Mouse (Mus musculus) liver, adult 2 months (tissue): ENCODE results near the gene Tlr9. TPM values are rescaled to one million over a fixed set of nuclear protein-coding genes. Genes with fewer than 3 reads are reported as not detected.

ENCODE experiments used
- DNase-seq: peaks from one replicate; pipeline ENCODE4 v3.0.0-alpha.2; 2011; ENCODE audit warnings: low read depth, low spot score; ENCODE audit errors: extremely low read depth
- H3K27ac ChIP-seq: fragments of 200-500 bp; replicated peaks from 2 replicates; pipeline ENCODE4 v1.5.1; 2012; ENCODE audit warnings: low read depth, mild to moderate bottlenecking, control low read depth, inconsistent platforms, low read length; ENCODE audit not compliant: insufficient read depth
- H3K27me3 ChIP-seq: fragments of 200-500 bp; 2 replicates; pipeline ENCODE4 v1.6.1; 2012; ENCODE audit warnings: mild to moderate bottlenecking, moderate library complexity, low read length, inconsistent platforms; ENCODE audit not compliant: control insufficient read depth, insufficient read depth
- H3K36me3 ChIP-seq: fragments of 200-500 bp; 2 replicates; pipeline ENCODE4 v1.6.1; 2012; ENCODE audit warnings: low read length, inconsistent platforms; ENCODE audit not compliant: control insufficient read depth, insufficient read depth
- H3K4me1 ChIP-seq: fragments of 200-500 bp; 2 replicates; pipeline ENCODE4 v1.6.1; 2011; ENCODE audit warnings: low read length; ENCODE audit not compliant: control insufficient read depth, insufficient read depth
- H3K4me3 ChIP-seq: fragments of 200-500 bp; 2 replicates; pipeline ENCODE4 v1.5.1; 2011; ENCODE audit warnings: low read depth, mild to moderate bottlenecking, control low read depth, low read length, moderate library complexity; ENCODE audit not compliant: insufficient read depth
- H3K79me2 ChIP-seq: fragments of 200-500 bp; 2 replicates; pipeline ENCODE4 v1.6.1; 2012; ENCODE audit warnings: inconsistent platforms, mild to moderate bottlenecking, low read length, moderate library complexity; ENCODE audit not compliant: control insufficient read depth, insufficient read depth
- H3K9ac ChIP-seq: fragments of 200-500 bp; 2 replicates; pipeline ENCODE4 v1.6.1; 2012; ENCODE audit warnings: low read depth, mild to moderate bottlenecking, control low read depth, inconsistent platforms, low read length
- CTCF ChIP-seq: fragments of 200-500 bp; IDR thresholded peaks from 2 replicates; pipeline ENCODE4 v1.5.1; 2011; ENCODE audit warnings: low read depth, low read length, control low read depth
- POLR2A ChIP-seq: fragments of 200-500 bp; IDR thresholded peaks from 2 replicates; pipeline ENCODE4 v1.6.1; 2011; ENCODE audit warnings: low read length, control low read depth; ENCODE audit not compliant: insufficient read depth; ENCODE audit errors: extremely low read depth
- WGBS: fragments of 180-500 bp; shearing (Covaris S2); methylation state at CpG from one replicate; pipeline ENCODE4 v1.1.7; 2018; 5-methylcytosine and 5-hydroxymethylcytosine counted together
- polyA plus RNA-seq: library from polyadenylated mRNA; depleted of rRNA; stranded (reverse); fragments of >200 nt; gene quantifications from 2 replicates; pipeline ENCODE4 v1.2.3, GENCODE M21; 2012
- total RNA-seq: library from RNA; depleted of rRNA; stranded (reverse); fragments of >200 nt; gene quantifications from 2 replicates; pipeline ENCODE4 v1.2.3, GENCODE M21; 2014

Gene Tlr9
- total and polyA plus RNA-seq, 2 experiments: 0.18 to 0.61 TPM

DNA sequence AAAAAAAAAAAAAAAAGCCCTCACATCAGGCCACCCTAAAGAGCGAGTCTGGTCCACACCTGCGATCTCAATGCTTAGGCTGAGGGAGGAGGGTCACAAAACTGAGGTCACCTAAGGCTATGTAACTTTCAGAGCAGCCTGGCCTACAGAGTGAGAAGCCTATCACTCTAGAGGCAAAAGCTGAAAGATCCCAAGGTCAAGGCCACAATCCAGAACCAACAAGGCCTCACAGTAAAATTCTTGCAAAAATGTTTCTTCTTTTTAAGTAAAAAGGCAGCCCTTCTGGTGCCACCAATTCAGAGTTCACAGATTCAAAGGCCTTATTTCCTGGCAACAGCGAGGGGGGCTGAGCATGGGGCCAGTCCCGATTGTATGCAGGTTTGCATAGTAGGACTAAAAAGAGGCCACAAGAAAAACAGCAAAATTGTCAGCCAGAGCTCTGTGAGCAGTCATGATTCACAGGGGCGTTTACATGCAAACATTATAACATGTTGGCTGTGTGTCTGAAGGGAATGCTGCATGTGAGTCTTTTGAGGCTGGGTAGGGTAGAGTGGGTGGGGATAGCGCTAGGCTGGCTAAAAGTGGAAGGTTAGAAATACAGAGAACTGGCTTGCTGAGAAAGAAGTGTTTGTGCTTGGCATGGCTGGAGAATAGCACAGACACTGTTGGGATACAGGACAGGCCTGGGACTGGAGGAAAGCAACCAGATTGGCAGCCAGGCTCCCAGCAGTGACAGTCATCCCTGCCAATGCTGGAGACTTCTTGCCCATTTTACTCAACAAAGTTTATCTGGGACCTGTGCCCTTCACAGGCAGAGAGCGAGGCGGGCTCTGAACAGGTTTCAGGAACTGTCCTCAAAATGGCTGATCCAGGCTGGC, 28.2 kb upstream of the Tlr9 start:
- 52% methylated on average over 8 of the region's 8 CpGs for WGBS
- Histone ChIP-seq H3K79me2 (no peaks in the 10 kb centered on the region), H3K9ac (no peak overlapping the region), H3K4me1 (peaks cover 19% of the 10 kb centered on the region), H3K4me3 (no peak overlapping the region), H3K27me3 (no peaks in the 10 kb centered on the region), H3K27ac (peak overlapping the region; percentile 30; the same call in 1 of the 2 replicates), H3K36me3 (peaks cover 23% of the 10 kb centered on the region)
- peak; percentile 86 for DNase-seq
- TF ChIP-seq POLR2A: no peak
- no peak for TF ChIP-seq CTCF

DNA sequence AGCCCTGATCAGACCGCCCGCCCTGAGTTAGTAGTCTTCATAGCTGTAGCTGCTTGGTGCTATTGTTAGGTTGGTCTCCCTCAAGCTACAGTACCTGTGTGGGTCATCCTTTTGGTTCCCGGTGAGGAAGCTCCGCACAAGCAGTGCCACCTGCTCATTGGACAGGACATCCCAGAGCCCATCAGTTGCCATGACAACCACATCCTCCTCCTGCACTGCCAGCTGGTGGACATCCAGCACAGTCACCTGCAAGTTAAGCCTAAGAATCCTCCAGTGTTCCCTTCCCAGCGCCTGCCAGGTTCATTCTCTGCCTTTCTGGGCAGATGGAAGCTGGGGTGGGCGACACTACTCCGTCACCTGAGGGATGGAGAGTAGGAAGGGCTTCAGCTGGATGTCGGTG, 26.7 kb upstream of the Tlr9 start:
- peaks cover 9% of the 10 kb centered on the region for H3K36me3 ChIP-seq
- 96% methylated on average over 8 of the region's 8 CpGs for WGBS
- no peak overlapping the region for H3K9ac ChIP-seq
- H3K4me3 ChIP-seq: no peak overlapping the region
- no peaks in the 10 kb centered on the region for H3K27me3 ChIP-seq
- H3K27ac ChIP-seq: no peak overlapping the region
- TF ChIP-seq POLR2A (no peak), CTCF (no peak)
- peaks cover 19% of the 10 kb centered on the region for H3K4me1 ChIP-seq
- no peaks in the 10 kb centered on the region for H3K79me2 ChIP-seq
- DNase-seq: no peak

DNA sequence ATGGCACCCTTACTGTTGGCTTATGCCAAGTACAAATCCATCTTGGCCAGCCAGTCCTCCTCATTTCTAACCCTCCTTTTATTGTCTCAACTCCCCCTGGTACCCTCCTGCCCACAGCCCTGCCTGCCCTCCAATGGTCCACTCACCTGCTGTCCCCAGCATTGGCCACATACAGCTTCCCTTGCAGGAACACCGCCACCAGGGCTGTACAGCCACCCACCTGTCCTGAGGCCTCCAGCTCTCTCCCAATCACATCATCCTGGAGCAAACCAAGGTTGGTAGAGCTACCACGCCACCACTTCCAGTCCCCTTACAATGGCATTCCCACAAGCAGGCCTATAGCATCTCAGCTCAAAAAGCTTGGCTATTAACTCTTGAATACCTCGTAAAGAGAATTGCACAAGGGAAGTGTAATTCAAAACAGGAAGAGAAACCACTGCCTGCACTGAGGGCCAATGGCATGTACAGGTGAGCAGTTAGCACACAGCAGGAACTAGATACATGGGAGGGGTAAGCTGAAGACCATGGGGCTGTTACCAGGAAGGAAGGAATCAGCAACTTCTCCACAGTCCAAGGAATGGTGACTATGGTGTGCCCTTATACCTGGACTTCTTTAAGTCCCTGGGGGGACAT, 25.2 kb upstream of the Tlr9 start:
- no peak overlapping the region for H3K27ac ChIP-seq
- 98% methylated on average over 3 of the region's 3 CpGs for WGBS

DNA sequence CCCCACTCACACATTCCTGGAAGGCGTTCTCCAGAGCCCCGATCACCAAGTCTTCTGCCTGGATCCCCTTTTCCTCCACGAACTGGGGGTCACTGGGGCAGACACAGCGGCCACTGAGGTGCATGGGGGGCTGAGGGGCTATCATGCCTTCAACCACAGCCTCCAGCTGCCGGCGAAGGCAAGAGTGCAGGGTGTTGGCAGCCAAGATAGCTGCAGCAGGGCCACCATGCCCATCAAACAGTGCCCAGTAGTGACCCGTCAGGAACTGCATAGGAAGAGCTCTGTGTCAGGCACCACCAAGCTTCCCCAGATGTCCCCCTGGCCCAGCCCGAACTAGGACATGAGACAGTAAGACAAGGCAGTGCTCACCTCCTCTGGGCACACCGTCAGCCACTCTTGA, 24.7 kb upstream of the Tlr9 start:
- H3K9ac ChIP-seq: no peak overlapping the region
- H3K27me3 ChIP-seq: no peaks in the 10 kb centered on the region
- no peak for DNase-seq
- no peak overlapping the region for H3K4me3 ChIP-seq
- H3K27ac ChIP-seq: no peak overlapping the region
- no peaks in the 10 kb centered on the region for H3K36me3 ChIP-seq
- H3K4me1 ChIP-seq: peaks cover 20% of the 10 kb centered on the region
- no peaks in the 10 kb centered on the region for H3K79me2 ChIP-seq
- TF ChIP-seq POLR2A (no peak), CTCF (no peak)
- 98% methylated on average over 9 of the region's 9 CpGs for WGBS

More for the DNA sequence above, 25.2 kb upstream of the Tlr9 start:
- Histone ChIP-seq H3K27me3 (no peaks in the 10 kb centered on the region), H3K36me3 (no peaks in the 10 kb centered on the region), H3K79me2 (no peaks in the 10 kb centered on the region), H3K4me3 (no peak overlapping the region), H3K4me1 (peaks cover 19% of the 10 kb centered on the region), H3K9ac (no peak overlapping the region)
- TF ChIP-seq CTCF (no peak), POLR2A (no peak)
- DNase-seq: no peak

DNA sequence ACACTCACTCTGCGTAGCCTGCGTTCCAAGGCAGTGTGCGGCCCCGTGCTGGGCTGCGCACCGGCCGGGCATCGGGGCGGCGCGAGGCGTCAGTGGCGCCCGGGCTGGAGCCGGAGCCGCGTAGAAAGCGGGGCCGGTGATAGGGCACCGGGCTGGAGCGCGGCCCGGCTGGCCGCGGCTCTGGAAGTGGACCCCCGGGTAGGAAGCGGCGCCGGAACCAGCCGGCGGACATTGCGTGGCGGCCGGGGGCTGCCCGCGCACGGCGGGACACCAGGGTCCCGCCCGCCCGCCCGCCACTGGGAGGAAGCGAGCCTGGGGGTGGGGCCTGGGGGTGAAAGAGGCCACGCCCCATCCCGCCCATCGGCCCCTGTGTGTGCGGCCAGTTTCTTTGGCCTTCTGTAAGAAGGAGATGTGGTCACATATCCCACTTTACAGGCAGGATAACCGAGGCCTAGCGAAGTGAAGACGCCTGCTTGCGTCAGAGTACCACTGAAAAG, 23.4 kb upstream of the Tlr9 start:
- TF ChIP-seq CTCF: no peak
- TF ChIP-seq POLR2A: 0 out of 2 replicates have a peak, but pooled peaks have one; percentile 31
- 2% methylated on average over 36 of the region's 51 CpGs for WGBS
- peak overlapping the region; percentile 72 for H3K4me3 ChIP-seq
- H3K9ac ChIP-seq: peak overlapping the region; percentile 83
- peak; percentile 54 for DNase-seq
- H3K27ac ChIP-seq: 0 out of 2 replicates have a peak overlapping the region, but pooled peaks have one; percentile 5
- H3K4me1 ChIP-seq: peaks cover 11% of the 10 kb centered on the region
- H3K27me3 ChIP-seq: no peaks in the 10 kb centered on the region
- H3K79me2 ChIP-seq: no peaks in the 10 kb centered on the region
- H3K36me3 ChIP-seq: no peaks in the 10 kb centered on the region
